ENCODE assay signal across 26 mouse cellular contexts in genomic region chr19:29666164-29666563, GRCm38 (mm10). TPM values are rescaled to one million over a fixed set of nuclear protein-coding genes. Genes with fewer than 3 reads are reported as not detected.
"Had no signal": no experiment of that assay in that cellular context is flagged by ENCODE, and none has a peak within 500 bp of the region (broad histone marks: within the 10 kb centered on the region; RNA-seq: fewer than 3 reads in every experiment).

No protein-coding gene starts in this region.

- ATAC-seq: intestine, postnatal 0 days; midbrain, embryonic 15.5 days had no signal

- H3K36me3 ChIP-seq: limb, embryonic 15.5 days; midbrain, embryonic 12.5 days; midbrain, embryonic 15.5 days; neural tube, embryonic 13.5 days had no signal

- H3K4me2 ChIP-seq: limb, embryonic 15.5 days; liver, embryonic 11.5 days; midbrain, embryonic 12.5 days; midbrain, embryonic 15.5 days; neural tube, embryonic 13.5 days had no signal

- DNase-seq: kidney, postnatal 25 days; layer of hippocampus, adult 9-11 months; lung, adult 2 months; lung, postnatal 14 days; lung, postnatal 4 days; retina, postnatal 1 day; right cerebral cortex, postnatal 25 days; thymus, adult 2 months; thymus, postnatal 25 days had no signal

- H3K9ac ChIP-seq: limb, embryonic 15.5 days; midbrain, embryonic 12.5 days; midbrain, embryonic 15.5 days; neural tube, embryonic 13.5 days had no signal

- H3K4me1 ChIP-seq: midbrain, embryonic 12.5 days; midbrain, embryonic 15.5 days; neural tube, embryonic 13.5 days had no signal

- H3K9me3 ChIP-seq: limb, embryonic 15.5 days; midbrain, embryonic 12.5 days; midbrain, embryonic 15.5 days; neural tube, embryonic 13.5 days had no signal

- H3K4me3 ChIP-seq: layer of hippocampus, adult 2 months; limb, embryonic 15.5 days; midbrain, embryonic 12.5 days; midbrain, embryonic 15.5 days; neural tube, embryonic 13.5 days had no signal

- H3K27me3 ChIP-seq: limb, embryonic 15.5 days; midbrain, embryonic 12.5 days; midbrain, embryonic 15.5 days; neural tube, embryonic 13.5 days had no signal

- H3K27ac ChIP-seq: layer of hippocampus, adult 2 months; limb, embryonic 15.5 days; midbrain, embryonic 12.5 days; midbrain, embryonic 15.5 days; neural tube, embryonic 13.5 days had no signal

RNA-seq across cellular contexts. Expression of gene Mlana, which starts 31.5 kb away (rescaled TPM):
- total RNA-seq: left cerebral cortex, postnatal 25 days; megakaryocyte progenitor cell, adult 5-6 weeks; neutrophil, adult 5-6 weeks had no signal
- polyA plus RNA-seq: intestine, embryonic 14.5 days; kidney, embryonic 14.5 days; large intestine, adult 2 months; limb, embryonic 11.5 days; liver, embryonic 11.5 days; liver, embryonic 16.5 days; lung, embryonic 16.5 days; midbrain, embryonic 12.5 days; midbrain, embryonic 15.5 days; neural tube, embryonic 13.5 days; stomach, embryonic 16.5 days had no signal
